Mouse (Mus musculus) forebrain, embryonic 15.5 days (tissue): ENCODE measurements at regions not wholly inside any gene's neighbourhood (a gene's known extent, or its start where the extent isn't known, plus 50 kb on each side); places are given as distances from the start of the nearest gene placed in this dataset.

Experiments
- ATAC-seq: fragments of 200-750 bp; cut with Nextera tagmentation; replicated peaks from 2 replicates; pipeline ENCODE4 v1.8.0; 2017; ENCODE audit warnings: mild to moderate bottlenecking, moderate TSS enrichment, moderate library complexity
- H3K27ac ChIP-seq: fragments of 300-500 bp; sonication (generic); replicated peaks from 2 replicates; pipeline ENCODE4 v1.5.1; 2015; ENCODE audit warnings: mild to moderate bottlenecking, inconsistent platforms
- H3K27me3 ChIP-seq: fragments of 300-500 bp; sonication (generic); 2 replicates; pipeline ENCODE4 v1.6.1; 2015; ENCODE audit warnings: inconsistent platforms
- H3K36me3 ChIP-seq: fragments of 300-500 bp; sonication (generic); 2 replicates; pipeline ENCODE4 v1.6.1; 2015; ENCODE audit warnings: mild to moderate bottlenecking, inconsistent platforms
- H3K4me1 ChIP-seq: fragments of 300-500 bp; sonication (generic); 2 replicates; pipeline ENCODE4 v1.6.1; 2015; ENCODE audit warnings: inconsistent platforms
- H3K4me2 ChIP-seq: fragments of 300-500 bp; sonication (generic); replicated peaks from 2 replicates; pipeline ENCODE4 v1.6.1; 2015; ENCODE audit warnings: mild to moderate bottlenecking, inconsistent platforms
- H3K4me3 ChIP-seq: fragments of 300-500 bp; sonication (generic); 2 replicates; pipeline ENCODE4 v1.5.1; 2015; ENCODE audit warnings: mild to moderate bottlenecking, inconsistent platforms
- H3K9ac ChIP-seq: fragments of 300-500 bp; sonication (generic); replicated peaks from 2 replicates; pipeline ENCODE4 v1.6.1; 2015; ENCODE audit warnings: mild to moderate bottlenecking, inconsistent platforms
- H3K9me3 ChIP-seq: fragments of 300-500 bp; sonication (generic); 2 replicates; pipeline ENCODE4 v1.6.1; 2016; ENCODE audit warnings: inconsistent platforms
- WGBS: fragments of 180-500 bp; shearing (Covaris S2); methylation state at CpG from one replicate; pipeline ENCODE4 v1.1.7; 2015; ENCODE audit warnings: mixed read lengths; 5-methylcytosine and 5-hydroxymethylcytosine counted together

GRCm38 (mm10) chr1:154094357-154094756 is 106.6 kb upstream of the Zfp648 start:
- Histone ChIP-seq H3K4me2 (no peak overlapping the region), H3K27ac (no peak overlapping the region), H3K27me3 (no peaks in the 10 kb centered on the region), H3K4me1 (no peaks in the 10 kb centered on the region), H3K9me3 (no peaks in the 10 kb centered on the region), H3K36me3 (no peaks in the 10 kb centered on the region), H3K9ac (no peak overlapping the region), H3K4me3 (no peak overlapping the region)
- WGBS: 84% methylated on average over 5 of the region's 5 CpGs
- no peak for ATAC-seq

GRCm38 (mm10) chr1:154096113-154096512 is 104.9 kb upstream of the Zfp648 start:
- Histone ChIP-seq H3K27me3 (no peaks in the 10 kb centered on the region), H3K9ac (no peak overlapping the region), H3K4me3 (no peak overlapping the region), H3K4me1 (no peaks in the 10 kb centered on the region), H3K9me3 (no peaks in the 10 kb centered on the region), H3K27ac (no peak overlapping the region), H3K36me3 (no peaks in the 10 kb centered on the region), H3K4me2 (no peak overlapping the region)
- 84% methylated on average over 7 of the region's 7 CpGs for WGBS
- no peak for ATAC-seq

GRCm38 (mm10) chr1:154096911-154097310 is 104.1 kb upstream of the Zfp648 start:
- H3K4me3 ChIP-seq: no peak overlapping the region
- no peak overlapping the region for H3K4me2 ChIP-seq
- H3K36me3 ChIP-seq: no peaks in the 10 kb centered on the region
- H3K27ac ChIP-seq: no peak overlapping the region
- no peak for ATAC-seq
- WGBS: 94% methylated on average over 2 of the region's 2 CpGs
- H3K9me3 ChIP-seq: no peaks in the 10 kb centered on the region
- H3K27me3 ChIP-seq: no peaks in the 10 kb centered on the region
- H3K9ac ChIP-seq: no peak overlapping the region
- H3K4me1 ChIP-seq: no peaks in the 10 kb centered on the region

- peaks cover under 1% of the 10 kb centered on the region for H3K4me1 ChIP-seq
- no peak overlapping the region for H3K27ac ChIP-seq
- no peak overlapping the region for H3K4me3 ChIP-seq
- H3K9me3 ChIP-seq: no peaks in the 10 kb centered on the region
- no peaks in the 10 kb centered on the region for H3K27me3 ChIP-seq
- H3K36me3 ChIP-seq: no peaks in the 10 kb centered on the region
- WGBS: 82% methylated on average over 6 of the region's 6 CpGs
- ATAC-seq: no peak
- no peak overlapping the region for H3K9ac ChIP-seq
- no peak overlapping the region for H3K4me2 ChIP-seq
Observed at GRCm38 (mm10) chr1:154097656-154098055, 103.3 kb upstream of the Zfp648 start.

- Histone ChIP-seq H3K27me3 (no peaks in the 10 kb centered on the region), H3K27ac (no peak overlapping the region), H3K9ac (no peak overlapping the region), H3K4me3 (no peak overlapping the region), H3K4me1 (peaks cover 9% of the 10 kb centered on the region), H3K9me3 (no peaks in the 10 kb centered on the region), H3K4me2 (no peak overlapping the region), H3K36me3 (no peaks in the 10 kb centered on the region)
- WGBS: 90% methylated on average over 3 of the region's 3 CpGs
- ATAC-seq: no peak
Observed at GRCm38 (mm10) chr1:154100556-154100955, 100.4 kb upstream of the Zfp648 start.

- Histone ChIP-seq H3K4me2 (no peak overlapping the region), H3K4me3 (no peak overlapping the region), H3K27ac (no peak overlapping the region), H3K36me3 (no peaks in the 10 kb centered on the region), H3K9me3 (no peaks in the 10 kb centered on the region), H3K9ac (no peak overlapping the region), H3K27me3 (no peaks in the 10 kb centered on the region), H3K4me1 (peaks cover 9% of the 10 kb centered on the region)
- no peak for ATAC-seq
- WGBS: 80% methylated on average over 1 of the region's 1 CpGs
Observed at GRCm38 (mm10) chr1:154101433-154101832, 99.6 kb upstream of the Zfp648 start.

GRCm38 (mm10) chr1:154102191-154102590 is 98.8 kb upstream of the Zfp648 start:
- Histone ChIP-seq H3K4me2 (no peak overlapping the region), H3K9ac (no peak overlapping the region), H3K4me1 (peaks cover 9% of the 10 kb centered on the region), H3K27ac (no peak overlapping the region), H3K27me3 (no peaks in the 10 kb centered on the region), H3K9me3 (no peaks in the 10 kb centered on the region), H3K4me3 (no peak overlapping the region), H3K36me3 (no peaks in the 10 kb centered on the region)
- WGBS: 67% methylated on average over 3 of the region's 3 CpGs
- no peak for ATAC-seq

GRCm38 (mm10) chr1:154102871-154103596 is 98.0 kb upstream of the Zfp648 start:
- 45% methylated on average over 15 of the region's 15 CpGs for WGBS
- H3K36me3 ChIP-seq: no peaks in the 10 kb centered on the region
- no peaks in the 10 kb centered on the region for H3K27me3 ChIP-seq
- peak overlapping the region; percentile 38 for H3K27ac ChIP-seq
- no peak overlapping the region for H3K4me2 ChIP-seq
- H3K9ac ChIP-seq: no peak overlapping the region
- peaks cover 9% of the 10 kb centered on the region for H3K4me1 ChIP-seq
- no peaks in the 10 kb centered on the region for H3K9me3 ChIP-seq
- peak; percentile 80 for ATAC-seq
- H3K4me3 ChIP-seq: no peak overlapping the region

- Histone ChIP-seq H3K4me3 (no peak overlapping the region), H3K9me3 (no peaks in the 10 kb centered on the region), H3K4me2 (no peak overlapping the region), H3K9ac (no peak overlapping the region), H3K27me3 (no peaks in the 10 kb centered on the region), H3K27ac (peak overlapping the region; percentile 38), H3K36me3 (no peaks in the 10 kb centered on the region), H3K4me1 (peaks cover 9% of the 10 kb centered on the region)
- no peak for ATAC-seq
- WGBS: 57% methylated on average over 5 of the region's 5 CpGs
Observed at GRCm38 (mm10) chr1:154103597-154103923, 97.4 kb upstream of the Zfp648 start.

GRCm38 (mm10) chr1:154104006-154104600 is 96.9 kb upstream of the Zfp648 start:
- Histone ChIP-seq H3K4me3 (no peak overlapping the region), H3K9me3 (no peaks in the 10 kb centered on the region), H3K4me2 (no peak overlapping the region), H3K27me3 (no peaks in the 10 kb centered on the region), H3K36me3 (no peaks in the 10 kb centered on the region), H3K4me1 (peaks cover 9% of the 10 kb centered on the region), H3K9ac (no peak overlapping the region), H3K27ac (no peak overlapping the region)
- 83% methylated on average over 4 of the region's 4 CpGs for WGBS
- ATAC-seq: no peak

GRCm38 (mm10) chr1:154104779-154105178 is 96.2 kb upstream of the Zfp648 start:
- H3K27ac ChIP-seq: no peak overlapping the region
- no peaks in the 10 kb centered on the region for H3K36me3 ChIP-seq
- H3K4me1 ChIP-seq: peaks cover 9% of the 10 kb centered on the region
- H3K4me3 ChIP-seq: no peak overlapping the region
- H3K27me3 ChIP-seq: no peaks in the 10 kb centered on the region
- ATAC-seq: no peak
- no peak overlapping the region for H3K4me2 ChIP-seq
- no peaks in the 10 kb centered on the region for H3K9me3 ChIP-seq
- WGBS: 65% methylated on average over 1 of the region's 1 CpGs
- H3K9ac ChIP-seq: no peak overlapping the region

- Histone ChIP-seq H3K9me3 (no peaks in the 10 kb centered on the region), H3K4me1 (peaks cover 4% of the 10 kb centered on the region; the same call in 1 of the 2 replicates), H3K4me3 (no peak overlapping the region), H3K9ac (no peak overlapping the region), H3K36me3 (no peaks in the 10 kb centered on the region), H3K4me2 (no peak overlapping the region), H3K27me3 (no peaks in the 10 kb centered on the region), H3K27ac (no peak overlapping the region)
- 77% methylated on average over 3 of the region's 3 CpGs for WGBS
- no peak for ATAC-seq
Observed at GRCm38 (mm10) chr1:154112500-154112899, 88.5 kb upstream of the Zfp648 start.
